Comparison of ENCODE assay signal across 11 mouse cellular contexts in the genomic region with DNA sequence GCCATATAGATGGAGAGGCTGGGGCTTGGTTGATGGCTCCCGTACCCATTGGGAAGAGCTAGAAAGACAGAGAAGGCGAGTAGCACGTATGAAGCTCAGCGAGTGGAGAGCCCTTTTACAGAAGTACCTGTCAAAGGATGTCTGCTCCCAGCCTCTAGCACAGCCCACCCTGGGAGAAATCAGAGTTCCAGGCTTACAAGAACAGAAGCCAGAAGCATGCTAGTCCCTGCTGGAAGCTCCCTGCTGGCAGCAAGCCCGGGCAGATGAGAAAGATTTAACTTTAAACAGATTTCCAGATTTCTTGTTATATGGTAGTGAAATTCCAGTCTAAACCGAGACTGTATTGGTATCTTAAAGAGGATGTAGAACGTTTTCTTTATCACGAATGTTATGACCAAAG.
DNase-seq lines count a peak whose midpoint lies in the region; ATAC-seq and TF ChIP-seq lines count a peak whose summit lies in the region.
"Had no signal": no experiment of that assay in that cellular context is flagged by ENCODE, and none has a peak within 500 bp of the region (broad histone marks: within the 10 kb centered on the region; RNA-seq: fewer than 3 reads in every experiment).

No protein-coding gene starts in this region.

- H3K27ac ChIP-seq in kidney, postnatal 0 days = no peak overlapping the region
- no peak overlapping the region for H3K27ac ChIP-seq in kidney, embryonic 14.5 days (ENCODE audit: low read depth, low read length)
- no peak overlapping the region for H3K27ac ChIP-seq in midbrain, embryonic 15.5 days
- H3K27ac ChIP-seq: heart, adult 2 months; hindbrain, postnatal 0 days had no signal

- H3K9ac ChIP-seq in kidney, postnatal 0 days (ENCODE audit: low read depth, low read length) = no peak overlapping the region
- H3K9ac ChIP-seq in kidney, embryonic 14.5 days (ENCODE audit: low read depth, low read length) = no peak overlapping the region
- H3K9ac ChIP-seq in midbrain, embryonic 15.5 days = no peak overlapping the region

- no peaks in the 10 kb centered on the region for H3K9me3 ChIP-seq in kidney, postnatal 0 days (replicated peaks; ENCODE audit: low read length)
- no peaks in the 10 kb centered on the region for H3K9me3 ChIP-seq in kidney, embryonic 14.5 days (ENCODE audit: control insufficient read depth, low read length)
- H3K9me3 ChIP-seq in midbrain, embryonic 15.5 days = no peaks in the 10 kb centered on the region

- peak; percentile 44 for DNase-seq in kidney, postnatal 0 days (ENCODE audit: low spot score)
- DNase-seq in brain, embryonic 14.5 days (ENCODE audit: low read depth) = peak; percentile 58
- peak; percentile 25 for DNase-seq in gastrocnemius, postnatal 25 days
- DNase-seq in right cerebral cortex, adult 2 months (ENCODE audit: low spot score in 2 of 2) = peak; percentile 69 to 77
- DNase-seq: heart, adult 2 months; thymus, postnatal 36 days had no signal

- no peaks in the 10 kb centered on the region for H3K4me1 ChIP-seq in kidney, postnatal 0 days (replicated peaks; ENCODE audit: insufficient read depth, low read length)
- 0 out of 2 replicates have a peak, but pooled peaks cover 3% of the 10 kb centered on the region for H3K4me1 ChIP-seq in kidney, embryonic 14.5 days (ENCODE audit: control insufficient read depth, insufficient read depth, low read length)
- no peaks in the 10 kb centered on the region for H3K4me1 ChIP-seq in midbrain, embryonic 15.5 days

- 66% methylated on average over 8 of the region's 8 CpGs for WGBS in kidney, postnatal 0 days
- WGBS in kidney, embryonic 14.5 days = 69% methylated on average over 8 of the region's 8 CpGs
- 76% methylated on average over 8 of the region's 8 CpGs for WGBS in midbrain, embryonic 15.5 days

- H3K27me3 ChIP-seq in kidney, postnatal 0 days (ENCODE audit: insufficient read depth, low read length) = no peaks in the 10 kb centered on the region
- H3K27me3 ChIP-seq in kidney, embryonic 14.5 days (ENCODE audit: control insufficient read depth, insufficient read depth, low read length) = no peaks in the 10 kb centered on the region
- no peaks in the 10 kb centered on the region for H3K27me3 ChIP-seq in midbrain, embryonic 15.5 days (replicated peaks)

- TF ChIP-seq CTCF in kidney, postnatal 0 days (IDR thresholded peaks at IDR 0.05; ENCODE audit: low read depth) = no peak
- no peak for TF ChIP-seq CTCF in brain, embryonic 14.5 days (IDR thresholded peaks at IDR 0.05; ENCODE audit: borderline replicate concordance, extremely low read depth, insufficient read depth, insufficient read length)

- H3K36me3 ChIP-seq in kidney, postnatal 0 days (ENCODE audit: insufficient read depth, low read length) = no peaks in the 10 kb centered on the region
- no peaks in the 10 kb centered on the region for H3K36me3 ChIP-seq in kidney, embryonic 14.5 days (ENCODE audit: control insufficient read depth, insufficient read depth, low read length)
- no peaks in the 10 kb centered on the region for H3K36me3 ChIP-seq in midbrain, embryonic 15.5 days (replicated peaks)

- no peak for TF ChIP-seq POLR2A in brain, embryonic 14.5 days (IDR thresholded peaks at IDR 0.05; ENCODE audit: borderline replicate concordance, extremely low read depth, insufficient read depth, insufficient read length, poor library complexity, severe bottlenecking)

- no peak for ATAC-seq in kidney, postnatal 0 days (replicated peaks; ENCODE audit: low FRiP score, low read depth)
- ATAC-seq in kidney, embryonic 14.5 days (ENCODE audit: low FRiP score, low TSS enrichment) = no peak
- no peak for ATAC-seq in megakaryocyte progenitor cell, adult 5-6 weeks (replicated peaks; ENCODE audit: poor library complexity)
- no peak for ATAC-seq in monocyte, adult 5-6 weeks (replicated peaks; ENCODE audit: insufficient number of reproducible peaks, low FRiP score, low TSS enrichment, poor library complexity, severe bottlenecking)
- ATAC-seq in midbrain, embryonic 15.5 days (replicated peaks) = no peak
- ATAC-seq: hindbrain, postnatal 0 days had no signal

- no peak overlapping the region for H3K4me2 ChIP-seq in kidney, postnatal 0 days (ENCODE audit: low read length)
- no peak overlapping the region for H3K4me2 ChIP-seq in kidney, embryonic 14.5 days (replicated peaks; ENCODE audit: low read depth, low read length)
- no peak overlapping the region for H3K4me2 ChIP-seq in midbrain, embryonic 15.5 days

- H3K4me3 ChIP-seq in kidney, postnatal 0 days (replicated peaks; ENCODE audit: low read depth, low read length) = no peak overlapping the region
- no peak overlapping the region for H3K4me3 ChIP-seq in kidney, embryonic 14.5 days (ENCODE audit: low read length)
- H3K4me3 ChIP-seq in midbrain, embryonic 15.5 days = no peak overlapping the region
- H3K4me3 ChIP-seq: heart, adult 2 months had no signal
